Mouse (Mus musculus) gastrocnemius, adult 18-20 months (tissue): ENCODE measurements around the gene Prrxl1. TPM values are rescaled to one million over a fixed set of nuclear protein-coding genes. Genes with fewer than 3 reads are reported as not detected.

Experiments
- total RNA-seq, 2 experiments: library from RNA; stranded (reverse); gene quantifications; 2 replicates each; pipeline ENCODE4 v1.2.3; 2021

The Prrxl1 gene
- total RNA-seq, 2 experiments from 2014 or later: not detected

Other genes with a start within 250 kb of the Prrxl1 start
- not detected for gene 1700024G13Rik, start 211.0 kb upstream of the Prrxl1 start, total RNA-seq
- gene Slc18a3, start 134.6 kb upstream of the Prrxl1 start, total RNA-seq: not detected
- gene Chat, start 133.4 kb upstream of the Prrxl1 start, total RNA-seq: not detected
- gene Ercc6, start 85.9 kb upstream of the Prrxl1 start, total RNA-seq: 1 to 10 TPM; 3.9 to 4.2 TPM
- gene 3425401B19Rik, start 85.9 kb downstream of the Prrxl1 start, total RNA-seq: 100 to 1,000 TPM; 355 to 389 TPM
- gene Tmem273, start 186.6 kb downstream of the Prrxl1 start, total RNA-seq: not detected
- gene Fam170b, start 234.6 kb downstream of the Prrxl1 start, total RNA-seq: not detected